Mouse (Mus musculus) ES-E14 (cell line): Measurements from ENCODE around the gene Phf1.
"Not testable (repeated sequence)": the region's sequence is repeated elsewhere in the genome, so short reads cannot be mapped to it uniquely, and the experiment has no call there.

ENCODE experiments used
- CHD2 ChIP-seq: IDR thresholded peaks from 2 replicates; pipeline ENCODE4 v1.6.1; 2014; ENCODE audit warnings: mild to moderate bottlenecking, low read depth, low read length, inconsistent platforms
- HCFC1 ChIP-seq: IDR thresholded peaks from 2 replicates; pipeline ENCODE4 v1.6.1; 2012; ENCODE audit warnings: low read length, inconsistent platforms, borderline replicate concordance; ENCODE audit not compliant: insufficient read depth
- ZC3H11A ChIP-seq: IDR thresholded peaks from 2 replicates; pipeline ENCODE4 v1.6.1; 2012; ENCODE audit warnings: low read depth, mild to moderate bottlenecking, inconsistent platforms, low read length, borderline replicate concordance
- ZNF384 ChIP-seq: IDR thresholded peaks from 2 replicates; pipeline ENCODE4 v1.6.1; 2012; ENCODE audit warnings: low read depth, low read length, inconsistent platforms

DNA sequence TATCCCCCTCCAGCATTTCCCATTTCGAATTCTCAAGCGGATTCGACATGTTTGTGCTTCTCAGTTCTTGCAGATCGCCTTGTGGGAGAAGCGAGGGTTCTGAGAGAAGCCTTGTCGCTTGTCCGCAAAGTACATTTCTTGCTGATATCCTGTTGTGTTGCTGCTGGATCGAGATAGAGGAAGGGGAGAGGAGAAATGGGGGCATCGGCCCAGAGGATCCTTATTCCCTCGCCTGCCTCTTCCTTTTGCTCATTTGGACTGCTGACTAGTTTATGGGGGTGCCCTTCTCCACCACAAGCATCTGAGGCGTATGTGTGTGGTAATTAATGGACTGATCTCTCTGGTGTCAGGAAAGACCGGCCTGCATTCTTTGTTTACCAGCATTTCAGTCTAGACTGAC is 15.3 kb upstream of the Phf1 start:
- not testable (repeated sequence) for TF ChIP-seq ZC3H11A, HCFC1, ZNF384, CHD2
